Mouse (Mus musculus) monocyte, adult 59 days (primary cell): ENCODE data around the gene Kpna1. TPM values are rescaled to one million over a fixed set of nuclear protein-coding genes. Genes with fewer than 3 reads are reported as not detected.

Experiments used
- total RNA-seq, 2 experiments: library from RNA; stranded (reverse); gene quantifications; one replicate each; pipeline ENCODE4 v1.2.4; 2023

Kpna1 gene
- 10 to 100 TPM; 74.1 to 74.5 TPM for total RNA-seq

GRCm38 (mm10) chr16:35978450-35978849, at the start of gene Kpna1:
TSS of gene Kpna1 (plus strand) at chr16:35978750.

GRCm38 (mm10) chr16:35938211-35939151, 40.1 kb upstream of the Kpna1 start, which contains the start of the genes Parp9 and Dtx3l:
TSS of gene Parp9 (plus strand) at chr16:35938470.
TSS of gene Dtx3l (minus strand) at chr16:35939151.

GRCm38 (mm10) chr16:36040640-36041624, 62.4 kb downstream of the Kpna1 start, which contains the start of gene Wdr5b:
TSS of gene Wdr5b (plus strand) at chr16:36041190.

GRCm38 (mm10) chr16:36071450-36072379, 93.2 kb downstream of the Kpna1 start, which contains the start of the genes Fam162a and Ccdc58:
TSS of gene Fam162a (minus strand) at chr16:36071594.
TSS of gene Ccdc58 (plus strand) at chr16:36071685.

Other genes starting within 250 kb of the Kpna1 start
- 10 to 100 TPM; 38.8 to 40.4 TPM for gene Dirc2, start 209.4 kb upstream of the Kpna1 start, total RNA-seq
- gene Hspbap1, start 208.4 kb upstream of the Kpna1 start, total RNA-seq = 10 to 100 TPM; 10.8 to 11.5 TPM
- gene Parp14, start 107.2 kb upstream of the Kpna1 start, total RNA-seq = 10 to 100 TPM; 74.3 to 75.6 TPM
- gene Parp9, start 40.3 kb upstream of the Kpna1 start, total RNA-seq = 10 to 100 TPM; 49.5 to 54.0 TPM
- 10 to 100 TPM; 48.3 to 52.3 TPM for gene Dtx3l, start 39.6 kb upstream of the Kpna1 start, total RNA-seq
- 1 to 10 TPM; 4.2 to 4.3 TPM for gene Wdr5b, start 62.4 kb downstream of the Kpna1 start, total RNA-seq
- gene Fam162a, start 92.8 kb downstream of the Kpna1 start, total RNA-seq = 10 to 100 TPM; 22.7 to 29.7 TPM
- gene Ccdc58, start 92.9 kb downstream of the Kpna1 start, total RNA-seq = 10 to 100 TPM; 17.9 to 24.8 TPM
- not detected for gene Csta1, start 152.5 kb downstream of the Kpna1 start, total RNA-seq
- gene Stfa2l1, start 178.1 kb downstream of the Kpna1 start, total RNA-seq = not detected
- gene Gm5483, start 205.5 kb downstream of the Kpna1 start, total RNA-seq = not detected
- not detected for gene Gm5416, start 231.7 kb downstream of the Kpna1 start, total RNA-seq
- gene 2010005H15Rik, start 242.7 kb downstream of the Kpna1 start, total RNA-seq = not detected